Mouse (Mus musculus): ENCODE data around the gene Gtf3a. TPM values are rescaled to one million over a fixed set of nuclear protein-coding genes. Genes with fewer than 3 reads are reported as not detected.

The Gtf3a gene
- total RNA-seq, 2 experiments from 2014 or later: 25.3 to 26.0 TPM

- DNase-seq (ENCODE audit: extremely low spot score in 1 of 2, low spot score in 2 of 2): peak in 1 of 2 experiments; percentile 16
- intact Hi-C loops (cut with DNase I): no loop called here
Measured at GRCm38 (mm10) chr5:146993509-146993908, 45.1 kb downstream of the Gtf3a start.

GRCm38 (mm10) chr5:146994973-146995372 is 46.5 kb downstream of the Gtf3a start:
- no peak overlapping the region for H3K27ac ChIP-seq
- no peak overlapping the region for H3K4me3 ChIP-seq
- intact Hi-C loops (cut with DNase I): no loop called here
- no peak for TF ChIP-seq CTCF (IDR thresholded peaks at IDR 0.05)
- DNase-seq (ENCODE audit: extremely low spot score in 1 of 2, low spot score in 2 of 2): no peak

More at GRCm38 (mm10) chr5:146993509-146993908, 45.1 kb downstream of the Gtf3a start:
- Histone ChIP-seq H3K4me3 (no peak overlapping the region), H3K27ac (no peak overlapping the region)
- no peak for TF ChIP-seq CTCF (IDR thresholded peaks at IDR 0.05)

GRCm38 (mm10) chr5:146996812-146997211 is 48.4 kb downstream of the Gtf3a start:
- DNase-seq (ENCODE audit: extremely low spot score in 1 of 2, low spot score in 2 of 2): no peak
- intact Hi-C loops (cut with DNase I): no loop called here
- no peak overlapping the region for H3K27ac ChIP-seq
- no peak overlapping the region for H3K4me3 ChIP-seq
- no peak; the same call in 1 of the 2 replicates for TF ChIP-seq CTCF (IDR thresholded peaks at IDR 0.05)

GRCm38 (mm10) chr5:146998802-146999201 is 50.3 kb downstream of the Gtf3a start:
- no peak for DNase-seq (ENCODE audit: extremely low spot score in 1 of 2, low spot score in 2 of 2)
- peak; percentile 15 for TF ChIP-seq CTCF (IDR thresholded peaks at IDR 0.05)
- intact Hi-C loops (cut with DNase I): no loop called here
- H3K27ac ChIP-seq: no peak overlapping the region
- no peak overlapping the region for H3K4me3 ChIP-seq

GRCm38 (mm10) chr5:147001312-147001711 is 52.9 kb downstream of the Gtf3a start:
- no peak for DNase-seq (ENCODE audit: extremely low spot score in 1 of 2, low spot score in 2 of 2)
- H3K4me3 ChIP-seq: no peak overlapping the region

GRCm38 (mm10) chr5:147003303-147003702 is 54.8 kb downstream of the Gtf3a start:
- DNase-seq (ENCODE audit: extremely low spot score in 1 of 2, low spot score in 2 of 2): no peak
- no peak; the same call in none of the 2 replicates for TF ChIP-seq CTCF (IDR thresholded peaks at IDR 0.05)
- intact Hi-C loops (cut with DNase I): no loop called here
- Histone ChIP-seq H3K27ac (no peak overlapping the region), H3K4me3 (no peak overlapping the region)

More at GRCm38 (mm10) chr5:147001312-147001711, 52.9 kb downstream of the Gtf3a start:
- intact Hi-C loops (cut with DNase I): no loop called here
- H3K27ac ChIP-seq: no peak overlapping the region
- peak; percentile 18 for TF ChIP-seq CTCF (IDR thresholded peaks at IDR 0.05)

Other genes starting within 250 kb of the Gtf3a start
- gene Usp12, start 153.7 kb upstream of the Gtf3a start, total RNA-seq (2021): 10 to 100 TPM; 56.0 to 56.7 TPM
- gene Rpl21, start 115.8 kb upstream of the Gtf3a start, total RNA-seq (2021): 100 to 1,000 TPM; 165 to 172 TPM
- gene Rasl11a, start 103.6 kb upstream of the Gtf3a start, total RNA-seq (2021): 10 to 100 TPM in 1 of 2 experiments, 1 to 10 TPM in 1; 9.2 to 17.1 TPM
- 10 to 100 TPM; 18.1 to 24.9 TPM for gene Mtif3, start 15.1 kb downstream of the Gtf3a start, total RNA-seq (2021)
- 1 to 10 TPM; 5.8 to 6.3 TPM for gene Lnx2, start 127.9 kb downstream of the Gtf3a start, total RNA-seq (2021)
- gene Polr1d, start 128.4 kb downstream of the Gtf3a start, total RNA-seq (2021): 10 to 100 TPM; 66.8 to 67.0 TPM
- under 1 TPM; 0.19 to 0.38 TPM for gene Gsx1, start 240.0 kb downstream of the Gtf3a start, total RNA-seq (2021)